Mouse (Mus musculus): ENCODE measurements around the gene Gm17079.
"Not testable (repeated sequence)": the region's sequence is repeated elsewhere in the genome, so short reads cannot be mapped to it uniquely, and the experiment has no call there.

Gm17079 gene

DNA sequence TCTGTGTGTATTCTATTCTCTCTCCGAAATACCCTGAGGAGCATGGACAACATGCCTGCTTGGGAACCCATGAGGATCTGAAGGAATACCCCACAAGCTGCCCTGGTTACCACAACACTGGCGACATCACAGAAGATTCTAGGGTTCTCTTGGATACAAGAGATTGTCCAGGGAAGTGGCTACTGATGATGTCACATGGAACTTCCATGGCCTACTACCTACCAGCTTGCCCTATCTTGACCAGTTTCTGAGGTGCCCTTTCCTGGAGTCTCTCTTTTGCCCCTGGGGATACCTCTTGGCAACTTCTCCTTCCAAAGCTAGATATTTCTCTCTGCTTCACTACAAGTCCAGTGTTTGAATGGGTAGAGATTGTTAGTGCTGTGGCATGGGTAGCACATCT is at the start of gene Gm17079:
Gene Gm17079 (minus strand): TSS at position 101 of the 400 bp plus-strand sequence.
- DNase-seq (ENCODE audit: low read depth, low spot score): not testable (repeated sequence)

DNA sequence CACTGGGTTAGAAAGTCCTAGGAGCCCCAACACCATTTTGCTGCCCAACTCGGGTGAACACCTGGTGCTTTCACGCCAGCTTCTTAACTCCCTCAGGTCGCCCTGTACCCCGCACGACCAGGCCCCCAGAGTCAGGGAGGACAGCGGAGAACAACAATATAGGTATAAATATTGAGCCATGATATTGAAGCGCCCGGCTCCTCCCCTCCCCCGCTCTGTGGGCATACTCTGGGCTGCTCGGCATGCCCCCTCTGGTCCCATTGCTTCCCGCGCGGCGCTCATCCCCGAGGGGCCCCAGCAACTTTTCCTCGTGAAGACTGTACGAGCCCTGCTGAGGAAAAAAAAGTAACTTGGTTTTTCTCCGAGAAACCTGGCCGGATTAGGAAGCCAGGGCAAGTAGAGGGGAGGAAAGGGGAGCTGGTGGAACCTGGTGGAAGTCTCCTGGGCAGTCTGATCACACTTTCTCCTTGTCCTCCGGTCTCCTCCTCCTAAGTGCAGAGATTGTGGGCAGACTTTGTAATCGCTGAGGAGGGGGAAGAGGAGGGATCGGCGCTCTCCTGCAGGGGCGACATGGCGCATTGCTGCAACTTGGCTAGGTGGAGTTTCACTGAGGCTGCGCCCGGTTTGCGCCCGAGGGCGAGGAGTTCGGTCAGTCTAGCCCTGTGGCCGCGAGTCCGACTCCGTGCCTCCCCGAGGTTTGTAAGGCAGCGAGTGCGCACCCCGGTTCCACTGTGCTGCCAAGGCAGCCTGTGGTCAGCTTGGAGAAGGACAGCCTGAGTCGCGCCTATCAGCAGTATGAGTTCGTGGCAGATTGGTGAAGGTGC is 45.3 kb upstream of the Gm17079 start:
- DNase-seq (ENCODE audit: low read depth, low spot score): no peak

DNA sequence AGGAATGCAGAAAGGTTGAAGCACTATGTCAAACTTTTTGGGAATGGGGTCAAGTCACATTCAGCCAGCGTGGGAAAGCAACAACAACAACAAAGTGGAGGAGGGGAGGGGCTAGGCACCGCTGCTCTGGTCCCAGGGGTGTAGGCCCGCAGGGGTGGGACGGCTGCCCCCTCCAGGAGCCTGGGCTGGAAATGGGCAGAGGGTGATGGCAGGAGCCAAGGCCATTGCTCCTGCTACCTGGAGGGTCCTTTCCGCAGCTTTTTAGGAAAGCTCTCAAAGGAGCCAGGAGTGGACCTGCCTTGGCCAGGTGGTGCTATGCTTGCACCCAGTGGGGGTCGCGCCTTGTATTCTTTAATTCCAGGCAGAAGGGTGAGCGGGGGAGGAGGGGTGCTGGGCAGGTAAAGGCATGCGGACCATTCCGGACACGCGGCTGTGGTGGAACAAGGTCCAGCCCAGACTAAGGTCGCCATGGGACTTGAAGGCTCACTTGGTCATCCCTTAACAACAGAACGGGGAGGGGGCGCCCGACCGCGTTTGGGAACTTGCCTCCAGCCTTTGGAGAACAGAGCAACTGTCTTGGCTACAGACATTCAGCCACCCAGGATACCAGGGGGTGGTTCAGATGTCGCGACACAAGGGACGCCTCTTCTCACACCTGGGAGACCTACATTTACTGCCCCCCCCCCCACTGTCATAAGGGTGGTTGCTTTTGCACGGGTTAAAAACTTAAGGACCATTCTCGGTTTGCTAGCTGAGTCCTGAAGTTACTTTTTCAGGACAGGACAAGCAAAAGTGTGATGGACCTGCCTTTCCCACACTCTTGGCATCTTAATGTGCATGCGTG is 44.1 kb upstream of the Gm17079 start:
- DNase-seq (ENCODE audit: low read depth, low spot score): no peak

DNA sequence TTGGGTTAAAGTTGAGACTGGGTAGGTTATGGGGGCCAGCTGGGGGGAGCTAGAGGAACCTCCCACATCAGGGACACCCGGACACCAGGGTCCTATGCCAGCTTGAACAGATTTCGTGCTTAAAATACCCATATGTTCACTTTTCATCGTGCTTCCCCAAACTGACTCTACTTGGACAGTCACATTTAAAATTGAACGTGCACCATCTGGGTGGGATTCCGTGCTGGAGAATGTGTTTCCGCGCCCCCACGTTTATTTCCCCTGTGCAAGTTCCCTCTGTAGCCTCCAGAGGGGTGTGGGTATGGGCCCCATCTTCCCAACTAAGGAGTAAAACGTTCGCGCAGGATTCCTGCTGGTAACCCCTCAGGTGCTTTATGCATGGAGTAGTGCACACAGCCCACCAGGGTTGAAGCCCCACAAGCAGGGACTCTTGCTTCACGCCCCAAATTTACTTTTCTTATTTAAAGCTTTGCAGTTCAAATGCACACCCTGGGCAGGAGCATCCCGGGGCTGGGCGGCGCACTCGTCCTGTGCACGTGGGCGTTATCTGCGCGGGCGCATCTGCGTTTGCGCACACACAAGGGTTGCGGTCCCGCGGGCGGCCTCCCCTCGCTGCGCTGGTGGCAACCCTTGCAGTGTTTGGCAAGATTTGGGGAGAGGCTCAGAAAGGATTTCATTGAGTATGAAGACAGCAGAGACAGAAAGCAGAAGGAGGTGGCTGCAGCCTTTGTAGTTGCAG is 43.3 kb upstream of the Gm17079 start:
- DNase-seq (ENCODE audit: low read depth, low spot score): no peak

DNA sequence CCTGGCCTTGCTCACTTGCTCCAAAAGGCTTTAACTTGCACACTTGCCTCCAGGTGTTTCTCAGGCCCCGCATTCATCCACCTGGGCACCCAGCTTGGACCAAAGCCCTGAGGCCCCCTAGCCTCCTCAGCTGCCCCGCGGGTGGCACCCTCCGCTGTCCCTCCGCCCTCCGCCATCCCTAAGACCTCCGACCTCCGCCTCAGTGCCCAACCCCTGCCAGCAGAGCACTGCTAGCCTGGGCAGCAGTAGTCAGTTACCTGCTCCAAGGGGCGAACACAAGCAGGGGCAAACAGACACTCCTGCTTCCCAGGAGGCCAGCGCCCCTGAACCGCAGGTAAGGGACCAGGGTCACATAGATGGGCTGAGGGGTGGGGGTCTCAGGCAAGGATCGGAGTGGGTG is 42.7 kb upstream of the Gm17079 start:
- DNase-seq (ENCODE audit: low read depth, low spot score): no peak

DNA sequence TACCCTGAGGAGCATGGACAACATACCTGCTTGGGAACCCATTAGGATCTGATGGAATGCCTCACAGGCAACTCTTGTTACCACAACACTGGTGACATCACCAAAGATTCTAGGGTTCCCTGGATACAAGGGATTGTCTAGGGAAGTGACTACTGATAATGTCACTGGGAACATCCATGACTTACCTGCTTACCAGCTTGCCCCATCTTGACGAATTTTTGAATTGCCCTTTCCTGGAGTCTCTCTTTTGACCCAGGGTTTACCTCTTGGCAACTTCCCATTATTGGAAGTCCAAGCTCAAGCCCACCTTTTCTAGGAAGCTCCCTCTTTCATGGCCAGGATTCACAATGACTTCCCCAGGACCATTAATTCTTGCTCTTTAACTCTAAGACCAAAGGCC is 21.8 kb upstream of the Gm17079 start, which contains the start of gene Gm5800:
Gene Gm5800 (minus strand): TSS at position 101 of the 400 bp plus-strand sequence.
- no peak for DNase-seq (ENCODE audit: low read depth, low spot score)

DNA sequence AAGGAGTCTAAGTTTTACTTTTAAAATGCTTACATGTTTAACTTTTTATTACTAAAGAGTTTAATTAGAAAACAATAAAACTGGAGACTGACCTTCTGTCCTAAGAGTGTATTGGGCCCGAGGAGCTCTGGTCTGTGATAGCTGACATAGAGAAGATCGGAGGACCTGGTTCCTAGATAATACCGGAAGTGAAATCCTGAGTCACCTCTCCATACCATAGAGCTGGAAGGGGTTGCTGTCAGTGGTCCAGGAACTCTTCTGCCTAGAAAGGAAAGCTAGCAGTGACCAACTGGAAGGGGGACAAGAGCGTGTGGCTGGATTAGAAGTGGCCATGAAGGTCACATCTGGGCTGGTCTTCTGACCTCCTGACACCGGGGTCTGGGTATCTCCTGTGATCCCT is 18.0 kb downstream of the Gm17079 start:
- DNase-seq (ENCODE audit: low read depth, low spot score): no peak
